Mouse (Mus musculus) limb, embryonic 12.5 days (tissue): Measurements from ENCODE around the gene Scai. TPM values are rescaled to one million over a fixed set of nuclear protein-coding genes. Genes with fewer than 3 reads are reported as not detected.

Experiments
- ATAC-seq: fragments of 200-750 bp; cut with Nextera tagmentation; 2 replicates; pipeline ENCODE4 v1.8.0; 2017; ENCODE audit warnings: low read depth, moderate TSS enrichment; ENCODE audit not compliant: insufficient number of reproducible peaks, insufficient read depth, low FRiP score, low TSS enrichment
- H3K27ac ChIP-seq: fragments of 300-500 bp; sonication (generic); 2 replicates; pipeline ENCODE4 v1.5.1; 2016; ENCODE audit warnings: mild to moderate bottlenecking, moderate library complexity
- H3K27me3 ChIP-seq: fragments of 300-500 bp; sonication (generic); 2 replicates; pipeline ENCODE4 v1.6.1; 2016; ENCODE audit warnings: mild to moderate bottlenecking, moderate library complexity
- H3K36me3 ChIP-seq: fragments of 300-500 bp; sonication (generic); 2 replicates; pipeline ENCODE4 v1.6.1; 2016; ENCODE audit warnings: mild to moderate bottlenecking, moderate library complexity
- H3K4me1 ChIP-seq: fragments of 300-500 bp; sonication (generic); replicated peaks from 2 replicates; pipeline ENCODE4 v1.6.1; 2016
- H3K4me2 ChIP-seq: fragments of 300-500 bp; sonication (generic); 2 replicates; pipeline ENCODE4 v1.6.1; 2016; ENCODE audit warnings: mild to moderate bottlenecking, moderate library complexity
- H3K4me3 ChIP-seq: fragments of 300-500 bp; sonication (generic); replicated peaks from 2 replicates; pipeline ENCODE4 v1.5.1; 2016; ENCODE audit warnings: mild to moderate bottlenecking
- H3K9ac ChIP-seq: fragments of 300-500 bp; sonication (generic); replicated peaks from 2 replicates; pipeline ENCODE4 v1.6.1; 2016; ENCODE audit warnings: mild to moderate bottlenecking, moderate library complexity
- H3K9me3 ChIP-seq: fragments of 300-500 bp; sonication (generic); 2 replicates; pipeline ENCODE4 v1.6.1; 2016; ENCODE audit warnings: mild to moderate bottlenecking, moderate library complexity
- WGBS: fragments of 180-500 bp; shearing (Covaris S2); methylation state at CpG from one replicate; pipeline ENCODE4 v1.1.7; 2016; 5-methylcytosine and 5-hydroxymethylcytosine counted together
- polyA plus RNA-seq: library from polyadenylated mRNA; unstranded; fragments of >200 nt; fragmentation: Nextera tagmentation; extraction: Ambion mirVana; gene quantifications from 2 replicates; pipeline ENCODE4 v1.2.1, GENCODE M21; 2016

Gene Scai
- polyA plus RNA-seq, 1 experiment from 2014 or later: 19.9 TPM

DNA sequence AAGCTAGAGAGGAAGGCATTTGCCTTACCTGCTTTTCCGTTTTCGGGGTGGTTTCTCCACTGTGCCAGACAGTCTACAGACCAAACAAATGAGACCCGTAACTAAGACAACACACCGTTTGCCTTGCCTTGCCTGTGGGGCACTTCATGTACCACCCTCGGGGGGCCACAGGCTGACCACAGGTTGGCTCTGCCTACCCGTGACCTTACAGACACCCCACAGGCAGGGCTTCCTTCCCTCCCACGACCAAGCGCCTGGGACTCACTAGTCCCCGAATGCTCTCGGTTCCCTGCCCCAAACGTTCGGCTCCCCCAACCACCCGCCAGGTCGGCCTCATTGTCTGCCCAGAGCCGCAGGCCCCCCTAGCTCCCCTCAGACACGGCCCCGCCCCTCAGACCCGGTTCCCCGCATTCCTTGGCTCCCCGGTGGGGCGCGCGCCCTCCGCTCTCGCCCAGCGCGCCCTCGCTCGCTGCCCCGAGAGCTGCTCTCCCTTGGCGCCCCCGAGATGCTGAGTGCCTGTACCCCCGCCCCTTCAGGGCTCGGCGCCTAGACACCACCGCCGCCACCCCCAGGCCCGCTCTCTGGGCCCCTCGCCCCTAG, 473 bp downstream of the Scai start:
- Histone ChIP-seq H3K27ac (peak overlapping the region; percentile 99), H3K4me2 (peak overlapping the region; percentile 69), H3K27me3 (no peaks in the 10 kb centered on the region), H3K4me3 (peak overlapping the region; percentile 86), H3K4me1 (peaks cover 11% of the 10 kb centered on the region), H3K9ac (peak overlapping the region; percentile 94), H3K9me3 (no peaks in the 10 kb centered on the region), H3K36me3 (peaks cover 25% of the 10 kb centered on the region)
- peak; percentile 88 for ATAC-seq
- WGBS: under 1% methylated on average over 31 of the region's 39 CpGs

GRCm38 (mm10) chr2:39185942-39186341, 4.6 kb downstream of the Scai start:
- H3K36me3 ChIP-seq: peaks cover 45% of the 10 kb centered on the region
- no peak for ATAC-seq
- no peak overlapping the region for H3K9ac ChIP-seq

DNA sequence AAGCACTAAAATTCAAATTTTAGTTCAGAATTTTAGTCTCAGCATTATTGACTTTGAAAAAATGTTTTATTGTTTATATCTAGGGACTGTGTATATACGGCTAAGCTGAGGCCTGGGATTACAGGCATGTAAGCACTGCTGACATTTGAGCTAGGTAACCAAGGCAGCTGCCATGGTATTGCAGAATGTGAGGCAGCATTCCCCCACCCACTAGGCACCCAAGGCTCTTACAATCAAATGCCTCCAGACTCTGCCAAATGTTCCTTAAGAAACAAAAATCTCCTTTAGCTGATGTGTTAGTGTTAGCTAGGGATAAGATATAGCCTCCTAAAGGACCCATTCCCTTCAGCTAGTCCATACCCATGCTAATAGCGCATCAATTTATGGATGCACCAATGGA, 6.9 kb downstream of the Scai start:
- Histone ChIP-seq H3K4me3 (no peak overlapping the region), H3K9ac (no peak overlapping the region), H3K36me3 (peaks cover 57% of the 10 kb centered on the region), H3K27ac (no peak overlapping the region), H3K4me2 (no peak overlapping the region), H3K27me3 (no peaks in the 10 kb centered on the region), H3K4me1 (peaks cover 1% of the 10 kb centered on the region), H3K9me3 (no peaks in the 10 kb centered on the region)
- ATAC-seq: no peak
- WGBS: 91% methylated on average over 2 of the region's 2 CpGs

More at GRCm38 (mm10) chr2:39185942-39186341, 4.6 kb downstream of the Scai start:
- Histone ChIP-seq H3K4me3 (no peak overlapping the region), H3K27me3 (no peaks in the 10 kb centered on the region), H3K4me1 (peaks cover 11% of the 10 kb centered on the region), H3K27ac (no peak overlapping the region), H3K4me2 (no peak overlapping the region), H3K9me3 (no peaks in the 10 kb centered on the region)
- 77% methylated on average over 3 of the region's 3 CpGs for WGBS

DNA sequence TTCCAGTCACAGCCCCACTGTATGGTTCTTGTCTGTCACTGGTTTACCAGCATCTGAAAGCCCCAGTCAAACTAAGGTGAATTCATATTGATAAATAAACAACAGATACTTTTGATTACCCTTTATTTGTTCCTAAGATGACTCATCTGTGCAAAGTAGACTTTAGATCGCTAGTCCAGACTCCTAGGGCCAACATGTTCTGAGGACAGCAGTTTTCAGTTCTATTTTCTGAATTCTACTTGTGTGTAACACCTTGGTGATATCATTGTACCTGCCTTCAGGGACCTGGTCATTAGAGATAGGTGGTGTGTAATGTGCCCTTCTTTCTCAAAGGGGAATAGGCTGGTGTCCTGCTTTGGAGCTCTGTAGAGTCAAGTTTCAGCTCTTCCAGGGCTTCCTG, 29.5 kb downstream of the Scai start:
- H3K4me2 ChIP-seq: no peak overlapping the region
- H3K9me3 ChIP-seq: no peaks in the 10 kb centered on the region
- peaks cover 17% of the 10 kb centered on the region; the same call in 1 of the 2 replicates for H3K36me3 ChIP-seq
- H3K27me3 ChIP-seq: no peaks in the 10 kb centered on the region
- 90% methylated on average over 1 of the region's 1 CpGs for WGBS
- no peak overlapping the region for H3K27ac ChIP-seq
- ATAC-seq: no peak
- H3K4me3 ChIP-seq: no peak overlapping the region
- no peaks in the 10 kb centered on the region for H3K4me1 ChIP-seq
- no peak overlapping the region for H3K9ac ChIP-seq

- Histone ChIP-seq H3K27ac (no peak overlapping the region), H3K9me3 (no peaks in the 10 kb centered on the region), H3K4me2 (no peak overlapping the region), H3K4me1 (no peaks in the 10 kb centered on the region), H3K4me3 (no peak overlapping the region), H3K27me3 (no peaks in the 10 kb centered on the region), H3K9ac (no peak overlapping the region), H3K36me3 (peaks cover 24% of the 10 kb centered on the region; the same call in 1 of the 2 replicates)
- WGBS: 86% methylated on average over 1 of the region's 1 CpGs
- no peak for ATAC-seq
Measured at GRCm38 (mm10) chr2:39157916-39158315, 32.6 kb downstream of the Scai start.

DNA sequence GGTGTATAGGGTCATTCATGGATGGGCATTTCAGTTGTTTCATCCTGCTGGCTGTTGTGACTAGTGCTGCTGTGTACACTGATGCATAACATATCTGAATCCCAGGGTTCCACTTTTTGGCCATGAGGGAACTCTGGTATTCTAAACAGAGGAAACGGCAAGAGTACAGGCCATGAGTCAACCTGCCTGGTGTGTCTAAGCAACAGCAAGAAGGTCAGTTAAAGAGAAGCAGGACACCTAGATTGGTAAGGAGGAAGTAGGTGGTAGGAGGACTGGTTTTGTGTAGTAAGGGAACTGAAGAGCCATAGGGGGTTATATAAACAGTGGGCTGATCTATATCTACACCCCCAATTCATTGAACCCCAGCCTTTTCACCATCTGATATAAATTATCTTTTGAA, 33.7 kb downstream of the Scai start:
- no peaks in the 10 kb centered on the region for H3K4me1 ChIP-seq
- H3K27me3 ChIP-seq: no peaks in the 10 kb centered on the region
- ATAC-seq: no peak
- no peak overlapping the region for H3K27ac ChIP-seq
- no peak overlapping the region for H3K9ac ChIP-seq
- H3K36me3 ChIP-seq: peaks cover 24% of the 10 kb centered on the region; the same call in 1 of the 2 replicates
- no peaks in the 10 kb centered on the region for H3K9me3 ChIP-seq
- WGBS: 94% methylated on average over 1 of the region's 1 CpGs
- H3K4me2 ChIP-seq: no peak overlapping the region
- no peak overlapping the region for H3K4me3 ChIP-seq

DNA sequence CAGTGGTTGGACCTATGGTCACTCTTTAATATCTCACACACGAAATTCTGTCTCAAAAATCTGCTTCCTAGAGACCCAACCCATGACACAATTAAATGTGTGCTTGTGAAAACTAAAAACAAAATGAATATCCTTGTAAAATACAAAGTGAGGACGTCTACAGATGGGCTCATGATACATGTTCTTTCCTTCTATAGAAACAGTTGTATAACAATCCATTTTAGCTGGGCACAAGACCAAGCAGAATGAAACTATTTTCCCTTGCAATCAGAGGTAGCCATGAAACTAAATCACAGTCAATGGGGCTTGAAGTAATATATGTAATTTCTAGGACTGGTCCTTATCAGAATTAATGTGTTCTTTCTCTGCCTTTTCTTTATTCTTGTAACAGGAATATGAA, 39.6 kb downstream of the Scai start:
- Histone ChIP-seq H3K36me3 (peaks cover 20% of the 10 kb centered on the region; the same call in 1 of the 2 replicates), H3K4me1 (no peaks in the 10 kb centered on the region), H3K27me3 (no peaks in the 10 kb centered on the region), H3K4me2 (no peak overlapping the region), H3K4me3 (no peak overlapping the region), H3K9ac (no peak overlapping the region), H3K27ac (no peak overlapping the region), H3K9me3 (no peaks in the 10 kb centered on the region)
- 62% methylated on average over 2 of the region's 2 CpGs for WGBS
- ATAC-seq: no peak

GRCm38 (mm10) chr2:39148075-39148474, 42.5 kb downstream of the Scai start:
- no peak overlapping the region for H3K4me3 ChIP-seq
- H3K9me3 ChIP-seq: no peaks in the 10 kb centered on the region
- H3K9ac ChIP-seq: no peak overlapping the region
- H3K4me1 ChIP-seq: no peaks in the 10 kb centered on the region
- no peak for ATAC-seq
- H3K4me2 ChIP-seq: no peak overlapping the region
- peaks cover 13% of the 10 kb centered on the region; the same call in 1 of the 2 replicates for H3K36me3 ChIP-seq
- WGBS: 37% methylated on average over 2 of the region's 2 CpGs
- H3K27me3 ChIP-seq: no peaks in the 10 kb centered on the region
- H3K27ac ChIP-seq: no peak overlapping the region

DNA sequence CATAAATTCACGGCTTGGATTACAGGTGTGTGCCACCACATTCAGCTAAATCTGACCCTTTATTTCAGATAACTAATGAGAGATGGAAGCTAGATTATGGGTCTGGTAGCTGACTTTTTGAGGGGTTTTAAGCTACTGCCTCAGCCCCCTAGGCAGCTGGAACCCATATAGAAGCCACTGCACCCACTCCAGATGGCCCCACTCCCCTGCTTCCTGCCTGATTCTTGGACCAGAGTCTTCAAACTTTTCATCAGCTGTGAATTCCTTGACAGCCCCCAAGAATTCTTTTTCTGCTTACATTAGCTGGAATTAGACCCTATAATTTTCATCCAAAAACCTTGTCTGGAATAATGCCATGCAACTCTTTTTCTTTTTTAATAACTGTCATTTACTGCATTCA, 44.1 kb downstream of the Scai start:
- Histone ChIP-seq H3K36me3 (peaks cover 13% of the 10 kb centered on the region; the same call in 1 of the 2 replicates), H3K4me1 (no peaks in the 10 kb centered on the region), H3K4me2 (no peak overlapping the region), H3K4me3 (no peak overlapping the region), H3K27ac (no peak overlapping the region), H3K9ac (no peak overlapping the region), H3K9me3 (no peaks in the 10 kb centered on the region), H3K27me3 (no peaks in the 10 kb centered on the region)
- 100% methylated on average over 1 of the region's 1 CpGs for WGBS
- no peak for ATAC-seq

GRCm38 (mm10) chr2:39142357-39142948, 48.1 kb downstream of the Scai start:
- no peak overlapping the region for H3K9ac ChIP-seq
- H3K4me3 ChIP-seq: no peak overlapping the region
- H3K4me1 ChIP-seq: no peaks in the 10 kb centered on the region
- H3K4me2 ChIP-seq: no peak overlapping the region
- no peak overlapping the region for H3K27ac ChIP-seq
- ATAC-seq: no peak
- H3K27me3 ChIP-seq: no peaks in the 10 kb centered on the region
- no peaks in the 10 kb centered on the region for H3K9me3 ChIP-seq
- H3K36me3 ChIP-seq: peaks cover 5% of the 10 kb centered on the region; the same call in 1 of the 2 replicates
- WGBS: 88% methylated on average over 3 of the region's 3 CpGs

DNA sequence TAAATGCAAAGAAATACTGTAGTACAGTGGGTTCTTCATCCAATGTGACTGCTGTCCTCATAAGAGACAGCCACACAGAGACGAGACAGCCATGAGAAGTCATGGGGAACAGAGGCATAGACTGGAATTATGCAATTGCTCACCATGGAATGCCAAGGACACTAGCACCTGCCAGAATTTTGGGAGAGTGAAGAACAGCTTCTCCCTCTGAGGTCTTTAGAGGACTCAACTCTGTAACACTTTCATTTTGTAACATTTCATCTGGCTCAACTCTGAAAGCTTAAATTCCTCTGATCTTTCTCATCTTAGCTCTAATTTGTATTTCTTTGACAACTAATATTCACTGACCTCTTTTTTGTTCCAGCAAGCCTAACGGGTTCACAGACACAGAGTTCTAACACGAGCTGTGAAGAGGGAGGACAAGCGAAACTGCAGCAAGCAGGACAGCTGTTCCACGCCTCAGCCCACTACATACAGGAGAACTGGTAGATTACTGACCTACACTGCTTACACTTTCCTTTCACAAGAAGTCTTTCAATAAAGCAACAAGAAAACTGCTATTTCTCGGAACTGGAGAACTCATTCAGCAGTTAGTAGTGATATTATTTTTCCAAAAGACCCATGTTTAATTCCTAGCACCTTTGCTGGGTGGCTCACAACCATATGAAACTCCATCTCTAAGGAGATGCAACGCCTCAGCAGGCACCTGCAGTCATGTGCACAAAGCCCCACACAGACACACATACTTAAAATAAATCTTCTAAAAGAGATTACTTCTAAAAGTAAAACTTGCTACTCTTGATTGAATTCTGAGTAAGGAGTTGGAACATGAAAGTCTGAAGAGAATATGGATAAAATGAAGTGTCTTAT, 49.7 kb downstream of the Scai start:
- H3K9ac ChIP-seq: no peak overlapping the region
- no peak overlapping the region for H3K4me3 ChIP-seq
- H3K27ac ChIP-seq: no peak overlapping the region
- no peak overlapping the region for H3K4me2 ChIP-seq
- no peaks in the 10 kb centered on the region for H3K4me1 ChIP-seq
- no peak for ATAC-seq
- 91% methylated on average over 7 of the region's 7 CpGs for WGBS
- H3K9me3 ChIP-seq: no peaks in the 10 kb centered on the region
- no peaks in the 10 kb centered on the region for H3K27me3 ChIP-seq
- H3K36me3 ChIP-seq: peaks cover 6% of the 10 kb centered on the region; the same call in 1 of the 2 replicates
